Mouse (Mus musculus) neural tube, embryonic 11.5 days (tissue): ENCODE measurements at regions not wholly inside any gene's neighbourhood (a gene's known extent, or its start where the extent isn't known, plus 50 kb on each side); places are given as distances from the start of the nearest gene placed in this dataset.

Experiments
- ATAC-seq: fragments of 200-750 bp; cut with Nextera tagmentation; 2 replicates; pipeline ENCODE4 v1.8.0; 2017; ENCODE audit warnings: moderate number of reproducible peaks, mild to moderate bottlenecking, moderate TSS enrichment, moderate library complexity; ENCODE audit not compliant: insufficient read depth, low FRiP score, low TSS enrichment
- DNase-seq: peaks from one replicate; pipeline ENCODE4 v3.0.0-alpha.2; 2015; ENCODE audit warnings: low spot score
- H3K27ac ChIP-seq: fragments of 300-500 bp; sonication (generic); 2 replicates; pipeline ENCODE4 v1.5.1; 2014; ENCODE audit warnings: low read depth, mild to moderate bottlenecking, low read length
- H3K27me3 ChIP-seq: fragments of 300-500 bp; sonication (generic); 2 replicates; pipeline ENCODE4 v1.6.1; 2014; ENCODE audit warnings: mild to moderate bottlenecking, low read length, mixed read lengths; ENCODE audit not compliant: control insufficient read depth, insufficient read depth
- H3K36me3 ChIP-seq: fragments of 300-500 bp; sonication (generic); 2 replicates; pipeline ENCODE4 v1.6.1; 2014; ENCODE audit warnings: mild to moderate bottlenecking, low read length, moderate library complexity, mixed read lengths; ENCODE audit not compliant: control insufficient read depth, insufficient read depth
- H3K4me1 ChIP-seq: fragments of 300-500 bp; sonication (generic); 2 replicates; pipeline ENCODE4 v1.6.1; 2014; ENCODE audit warnings: low read length, mixed read lengths; ENCODE audit not compliant: control insufficient read depth, insufficient read depth
- H3K4me2 ChIP-seq: fragments of 300-500 bp; sonication (generic); 2 replicates; pipeline ENCODE4 v1.6.1; 2014; ENCODE audit warnings: low read depth, mild to moderate bottlenecking, moderate library complexity
- H3K4me3 ChIP-seq: fragments of 300-500 bp; sonication (generic); 2 replicates; pipeline ENCODE4 v1.5.1; 2014; ENCODE audit warnings: low read depth, low read length
- H3K9ac ChIP-seq: fragments of 300-500 bp; sonication (generic); 2 replicates; pipeline ENCODE4 v1.6.1; 2014; ENCODE audit warnings: mild to moderate bottlenecking, low read length
- H3K9me3 ChIP-seq: fragments of 300-500 bp; sonication (generic); 2 replicates; pipeline ENCODE4 v1.6.1; 2016; ENCODE audit warnings: low read length; ENCODE audit not compliant: control insufficient read depth
- WGBS: fragments of 180-500 bp; shearing (Covaris S2); extraction: QIAGEN DNeasy Blood & Tissue Kit; methylation state at CpG from one replicate; pipeline ENCODE4 v1.1.7; 2014; 5-methylcytosine and 5-hydroxymethylcytosine counted together

- no peak overlapping the region for H3K4me2 ChIP-seq
- WGBS = 97% methylated on average over 1 of the region's 1 CpGs
- no peak overlapping the region for H3K9ac ChIP-seq
- H3K27ac ChIP-seq = no peak overlapping the region
- DNase-seq (no peak), ATAC-seq (no peak)
- H3K36me3 ChIP-seq = no peaks in the 10 kb centered on the region
- no peak overlapping the region for H3K4me3 ChIP-seq
- H3K9me3 ChIP-seq = no peaks in the 10 kb centered on the region
- H3K27me3 ChIP-seq = no peaks in the 10 kb centered on the region
- no peaks in the 10 kb centered on the region for H3K4me1 ChIP-seq
Observed at GRCm38 (mm10) chr15:31087607-31088006, 136.5 kb upstream of the Dap start.

- no peak for DNase-seq
- 87% methylated on average over 5 of the region's 5 CpGs for WGBS
Observed at GRCm38 (mm10) chr15:31091916-31092570, 132.1 kb upstream of the Dap start.

GRCm38 (mm10) chr15:31096206-31096605 is 127.9 kb upstream of the Dap start:
- Histone ChIP-seq H3K36me3 (no peaks in the 10 kb centered on the region), H3K4me3 (no peak overlapping the region), H3K4me2 (no peak overlapping the region), H3K27ac (no peak overlapping the region), H3K27me3 (no peaks in the 10 kb centered on the region), H3K9ac (no peak overlapping the region), H3K9me3 (no peaks in the 10 kb centered on the region), H3K4me1 (no peaks in the 10 kb centered on the region)
- WGBS = 92% methylated on average over 7 of the region's 7 CpGs
- DNase-seq (no peak), ATAC-seq (no peak)

More at GRCm38 (mm10) chr15:31091916-31092570, 132.1 kb upstream of the Dap start:
- no peak overlapping the region for H3K27ac ChIP-seq
- H3K9me3 ChIP-seq = no peaks in the 10 kb centered on the region
- no peaks in the 10 kb centered on the region for H3K27me3 ChIP-seq
- no peak overlapping the region for H3K4me2 ChIP-seq
- H3K36me3 ChIP-seq = no peaks in the 10 kb centered on the region
- no peak overlapping the region for H3K9ac ChIP-seq
- ATAC-seq = no peak
- no peak overlapping the region for H3K4me3 ChIP-seq
- H3K4me1 ChIP-seq = no peaks in the 10 kb centered on the region

GRCm38 (mm10) chr15:31097301-31097700 is 126.8 kb upstream of the Dap start:
- no peak overlapping the region for H3K4me2 ChIP-seq
- no peak for DNase-seq
- H3K4me3 ChIP-seq = no peak overlapping the region
- no peak for ATAC-seq
- whole genome bisulfite sequencing = 84% methylated on average over 4 of the region's 4 CpGs
- no peaks in the 10 kb centered on the region for H3K4me1 ChIP-seq
- no peaks in the 10 kb centered on the region for H3K36me3 ChIP-seq
- H3K27me3 ChIP-seq = no peaks in the 10 kb centered on the region
- no peaks in the 10 kb centered on the region for H3K9me3 ChIP-seq
- no peak overlapping the region for H3K9ac ChIP-seq
- no peak overlapping the region for H3K27ac ChIP-seq

GRCm38 (mm10) chr15:31104743-31105142 is 119.4 kb upstream of the Dap start:
- ATAC-seq = no peak
- 83% methylated on average over 4 of the region's 4 CpGs for WGBS
- H3K9me3 ChIP-seq = no peaks in the 10 kb centered on the region
- no peak overlapping the region for H3K4me3 ChIP-seq
- H3K9ac ChIP-seq = no peak overlapping the region
- H3K4me1 ChIP-seq = no peaks in the 10 kb centered on the region
- H3K27me3 ChIP-seq = no peaks in the 10 kb centered on the region
- DNase-seq = no peak
- no peak overlapping the region for H3K4me2 ChIP-seq
- H3K36me3 ChIP-seq = no peaks in the 10 kb centered on the region
- H3K27ac ChIP-seq = no peak overlapping the region

- Histone ChIP-seq H3K9me3 (no peaks in the 10 kb centered on the region), H3K27ac (no peak overlapping the region), H3K4me2 (no peak overlapping the region), H3K4me3 (no peak overlapping the region), H3K27me3 (no peaks in the 10 kb centered on the region), H3K36me3 (no peaks in the 10 kb centered on the region), H3K4me1 (no peaks in the 10 kb centered on the region), H3K9ac (no peak overlapping the region)
- ATAC-seq = no peak
- 82% methylated on average over 9 of the region's 9 CpGs for WGBS
- no peak for DNase-seq
Observed at GRCm38 (mm10) chr15:31106907-31107306, 117.2 kb upstream of the Dap start.

- H3K36me3 ChIP-seq = no peaks in the 10 kb centered on the region
- no peaks in the 10 kb centered on the region for H3K4me1 ChIP-seq
- DNase-seq = no peak
- H3K9ac ChIP-seq = no peak overlapping the region
- H3K4me2 ChIP-seq = no peak overlapping the region
- H3K9me3 ChIP-seq = no peaks in the 10 kb centered on the region
- no peak overlapping the region for H3K27ac ChIP-seq
- no peak overlapping the region for H3K4me3 ChIP-seq
- no peak for ATAC-seq
- 72% methylated on average over 1 of the region's 1 CpGs for WGBS
- H3K27me3 ChIP-seq = no peaks in the 10 kb centered on the region
Observed at GRCm38 (mm10) chr15:31113216-31113615, 110.9 kb upstream of the Dap start.

- Histone ChIP-seq H3K27ac (no peak overlapping the region), H3K27me3 (no peaks in the 10 kb centered on the region), H3K36me3 (no peaks in the 10 kb centered on the region), H3K4me1 (no peaks in the 10 kb centered on the region), H3K4me3 (no peak overlapping the region), H3K4me2 (no peak overlapping the region), H3K9me3 (no peaks in the 10 kb centered on the region), H3K9ac (no peak overlapping the region)
- ATAC-seq (no peak), DNase-seq (no peak)
Observed at GRCm38 (mm10) chr15:31117338-31117737, 106.8 kb upstream of the Dap start.

- Histone ChIP-seq H3K27ac (no peak overlapping the region), H3K4me1 (no peaks in the 10 kb centered on the region), H3K9ac (no peak overlapping the region), H3K9me3 (no peaks in the 10 kb centered on the region), H3K4me2 (no peak overlapping the region), H3K27me3 (no peaks in the 10 kb centered on the region), H3K36me3 (no peaks in the 10 kb centered on the region), H3K4me3 (no peak overlapping the region)
- WGBS = 64% methylated on average over 6 of the region's 6 CpGs
- ATAC-seq (no peak), DNase-seq (no peak)
Observed at GRCm38 (mm10) chr15:31120147-31120546, 104.0 kb upstream of the Dap start.
